Mouse (Mus musculus) hindbrain, embryonic 13.5 days (tissue): ENCODE results near the gene Hoxa2. TPM values are rescaled to one million over a fixed set of nuclear protein-coding genes. Genes with fewer than 3 reads are reported as not detected.

Experiments
- ATAC-seq: fragments of 200-750 bp; cut with Nextera tagmentation; 2 replicates; pipeline ENCODE4 v1.8.0; 2017; ENCODE audit warnings: moderate TSS enrichment; ENCODE audit not compliant: low FRiP score
- H3K27ac ChIP-seq: fragments of 300-500 bp; sonication (generic); 2 replicates; pipeline ENCODE4 v1.5.1; 2015; ENCODE audit warnings: inconsistent platforms, mild to moderate bottlenecking, moderate library complexity
- H3K27me3 ChIP-seq: fragments of 300-500 bp; sonication (generic); 2 replicates; pipeline ENCODE4 v1.6.1; 2015; ENCODE audit warnings: mild to moderate bottlenecking, inconsistent platforms
- H3K36me3 ChIP-seq: fragments of 300-500 bp; sonication (generic); 2 replicates; pipeline ENCODE4 v1.6.1; 2015; ENCODE audit warnings: mild to moderate bottlenecking, inconsistent platforms
- H3K4me1 ChIP-seq: fragments of 300-500 bp; sonication (generic); replicated peaks from 2 replicates; pipeline ENCODE4 v1.6.1; 2015; ENCODE audit warnings: inconsistent platforms
- H3K4me2 ChIP-seq: fragments of 300-500 bp; sonication (generic); 2 replicates; pipeline ENCODE4 v1.6.1; 2015; ENCODE audit warnings: inconsistent platforms, mild to moderate bottlenecking, moderate library complexity
- H3K4me3 ChIP-seq: fragments of 300-500 bp; sonication (generic); 2 replicates; pipeline ENCODE4 v1.5.1; 2015; ENCODE audit warnings: mild to moderate bottlenecking, inconsistent platforms
- H3K9ac ChIP-seq: fragments of 300-500 bp; sonication (generic); 2 replicates; pipeline ENCODE4 v1.6.1; 2015; ENCODE audit warnings: mild to moderate bottlenecking, inconsistent platforms
- H3K9me3 ChIP-seq: fragments of 300-500 bp; sonication (generic); 2 replicates; pipeline ENCODE4 v1.6.1; 2016; ENCODE audit warnings: inconsistent platforms
- WGBS: fragments of 180-500 bp; shearing (Covaris S2); methylation state at CpG from one replicate; pipeline ENCODE4 v1.1.7; 2015; 5-methylcytosine and 5-hydroxymethylcytosine counted together
- polyA plus RNA-seq: library from polyadenylated mRNA; unstranded; fragments of >200 nt; fragmentation: Nextera tagmentation; extraction: Ambion mirVana; gene quantifications from 2 replicates; pipeline ENCODE4 v1.2.1, GENCODE M21; 2015

The Hoxa2 gene
- polyA plus RNA-seq, 1 experiment from 2014 or later, result 40.2 TPM

DNA sequence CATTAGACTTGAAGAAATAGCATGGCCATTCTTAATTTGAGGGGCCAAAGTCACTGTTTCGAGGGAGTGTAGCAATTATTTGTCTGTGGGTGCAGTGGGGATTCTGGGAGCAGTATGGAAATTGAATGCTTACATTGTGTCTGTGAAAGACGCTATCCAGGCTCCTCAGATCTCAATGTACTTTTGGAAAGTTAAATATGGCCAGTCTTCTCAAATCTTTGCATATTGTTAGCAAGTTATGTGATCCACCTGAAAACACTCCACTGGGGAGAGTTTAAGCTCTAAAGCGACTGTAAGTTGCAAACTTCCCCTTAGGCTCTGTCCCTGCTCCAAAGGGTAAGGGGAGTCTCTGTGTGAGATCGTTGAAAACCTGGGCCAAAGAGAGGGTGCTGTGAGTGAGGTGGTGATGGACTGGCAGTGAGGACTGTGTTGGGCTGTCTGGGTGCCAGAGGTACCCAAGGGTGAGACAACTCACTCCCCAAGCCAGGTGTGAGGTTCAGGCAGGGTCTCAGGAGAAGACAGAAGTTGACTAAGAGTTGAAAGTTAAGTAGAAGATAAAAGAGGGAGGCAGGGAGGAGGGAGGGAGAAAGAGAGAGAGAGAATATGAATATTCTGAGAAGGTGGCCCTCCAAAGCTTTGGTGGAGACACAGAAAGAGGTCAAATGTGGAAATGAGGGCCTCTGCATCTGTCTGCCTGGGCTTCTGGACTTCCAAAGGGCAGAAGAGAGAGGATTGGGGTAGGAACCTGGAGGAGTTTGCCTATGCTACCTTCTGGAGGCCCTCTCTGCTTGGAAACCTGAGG, 42.5 kb upstream of the Hoxa2 start:
- Histone ChIP-seq H3K27ac (peak overlapping the region; percentile 95), H3K4me2 (peak overlapping the region; percentile 64), H3K4me1 (peaks cover 48% of the 10 kb centered on the region), H3K9ac (peak overlapping the region; percentile 77), H3K27me3 (peaks cover 99% of the 10 kb centered on the region), H3K36me3 (no peaks in the 10 kb centered on the region), H3K4me3 (peak overlapping the region; percentile 58), H3K9me3 (no peaks in the 10 kb centered on the region)
- 4% methylated on average over 4 of the region's 4 CpGs for WGBS
- ATAC-seq, result no peak

DNA sequence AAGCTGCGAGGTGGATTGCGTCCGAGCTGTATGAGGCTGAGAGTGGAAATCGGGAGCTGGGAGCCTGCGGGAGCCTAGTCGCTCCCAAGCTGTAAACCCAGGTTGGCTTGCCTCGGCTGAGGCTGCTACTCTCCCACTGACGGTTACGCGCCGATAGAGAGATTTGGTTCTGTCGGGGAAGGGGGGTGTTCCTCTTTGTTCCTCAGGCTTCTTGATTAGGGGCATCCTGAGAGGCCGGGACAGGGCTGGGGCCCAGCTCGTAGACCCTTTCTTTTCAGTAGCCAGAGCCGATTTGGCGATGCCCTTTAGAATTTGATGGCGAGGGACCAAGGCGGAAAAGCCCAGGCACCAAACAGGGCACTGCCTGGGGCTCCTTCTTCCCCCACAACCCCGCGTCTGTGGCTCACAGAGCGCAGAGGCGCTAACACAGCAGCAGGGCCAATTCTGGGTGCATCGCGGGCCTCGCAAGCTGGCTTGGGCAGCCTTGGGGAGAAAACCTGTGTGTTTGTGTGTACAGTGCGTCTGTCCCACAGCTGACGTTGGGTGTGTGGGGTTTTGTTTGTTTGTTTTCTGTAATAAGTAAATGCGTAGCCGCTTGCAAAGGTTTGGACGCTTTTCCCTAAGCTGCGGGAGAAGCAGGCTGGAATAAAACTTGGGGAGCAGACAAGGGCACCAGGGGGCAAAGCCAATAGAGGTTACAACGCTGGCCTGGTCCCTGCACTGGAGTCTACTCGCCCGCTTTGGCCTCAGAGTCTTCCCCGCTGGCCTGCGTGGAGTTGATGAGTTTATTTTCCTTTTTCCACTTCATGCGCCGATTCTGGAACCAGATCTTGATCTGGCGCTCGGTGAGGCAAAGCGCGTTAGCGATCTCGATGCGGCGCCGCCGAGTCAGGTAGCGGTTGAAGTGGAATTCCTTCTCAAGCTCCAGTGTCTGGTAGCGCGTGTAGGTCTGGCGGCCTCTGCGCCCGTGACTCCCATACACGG, 41.3 kb upstream of the Hoxa2 start:
- no peaks in the 10 kb centered on the region for H3K9me3 ChIP-seq
- peaks cover 39% of the 10 kb centered on the region for H3K4me1 ChIP-seq
- WGBS, result under 1% methylated on average over 55 of the region's 55 CpGs
- H3K4me2 ChIP-seq, result peak overlapping the region; percentile 64
- peak overlapping the region; percentile 95 for H3K27ac ChIP-seq
- H3K36me3 ChIP-seq, result no peaks in the 10 kb centered on the region
- no peak for ATAC-seq
- peak overlapping the region; percentile 77 for H3K9ac ChIP-seq
- H3K27me3 ChIP-seq, result peaks cover 99% of the 10 kb centered on the region
- H3K4me3 ChIP-seq, result peak overlapping the region; percentile 58

- Histone ChIP-seq H3K4me1 (peaks cover 44% of the 10 kb centered on the region), H3K36me3 (no peaks in the 10 kb centered on the region), H3K4me3 (peak overlapping the region; percentile 58), H3K27me3 (peaks cover 99% of the 10 kb centered on the region), H3K4me2 (peak overlapping the region; percentile 64), H3K27ac (peak overlapping the region; percentile 95), H3K9ac (peak overlapping the region; percentile 77), H3K9me3 (no peaks in the 10 kb centered on the region)
- 4% methylated on average over 14 of the region's 14 CpGs for whole genome bisulfite sequencing
- ATAC-seq, result no peak
Observed at GRCm38 (mm10) chr6:52205221-52205620, 40.6 kb upstream of the Hoxa2 start.

DNA sequence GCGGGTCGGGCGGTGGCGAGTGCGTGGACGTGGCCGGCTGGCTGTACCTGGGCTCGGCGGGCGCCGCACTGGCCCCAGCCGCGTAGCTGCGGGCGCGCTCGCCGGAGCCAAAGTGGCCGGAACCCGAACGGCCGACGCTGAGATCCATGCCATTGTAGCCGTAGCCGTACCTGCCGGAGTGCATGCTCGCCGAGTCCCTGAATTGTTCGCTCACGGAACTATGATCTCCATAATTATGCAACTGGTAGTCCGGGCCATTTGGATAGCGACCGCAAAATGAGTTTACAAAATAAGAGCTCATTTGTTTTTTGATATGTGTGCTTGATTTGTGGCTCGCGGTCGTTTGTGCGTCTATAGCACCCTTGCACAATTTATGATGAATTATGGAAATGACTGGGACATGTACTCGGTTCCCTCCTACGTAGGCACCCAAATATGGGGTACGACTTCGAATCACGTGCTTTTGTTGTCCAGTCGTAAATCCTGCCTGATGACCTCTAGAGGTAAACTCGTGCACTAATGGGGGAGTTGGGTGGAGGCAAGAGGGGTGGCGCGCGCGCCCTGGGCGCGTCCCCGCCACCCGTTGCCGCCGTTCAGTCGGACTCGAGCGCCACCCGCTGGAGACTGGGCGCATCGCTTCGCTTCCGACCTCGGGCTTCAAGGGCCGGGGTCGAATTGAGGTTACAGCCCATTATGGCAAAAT, 39.6 kb upstream of the Hoxa2 start, which contains the start of gene Hoxa5:
TSS of gene Hoxa5 (minus strand) at position 538 of the 703 bp plus-strand sequence.
- under 1% methylated on average over 64 of the region's 65 CpGs for WGBS
- peak within 1 kb of the TSS; percentile 95 for H3K27ac ChIP-seq
- ATAC-seq, result peak; percentile 65

DNA sequence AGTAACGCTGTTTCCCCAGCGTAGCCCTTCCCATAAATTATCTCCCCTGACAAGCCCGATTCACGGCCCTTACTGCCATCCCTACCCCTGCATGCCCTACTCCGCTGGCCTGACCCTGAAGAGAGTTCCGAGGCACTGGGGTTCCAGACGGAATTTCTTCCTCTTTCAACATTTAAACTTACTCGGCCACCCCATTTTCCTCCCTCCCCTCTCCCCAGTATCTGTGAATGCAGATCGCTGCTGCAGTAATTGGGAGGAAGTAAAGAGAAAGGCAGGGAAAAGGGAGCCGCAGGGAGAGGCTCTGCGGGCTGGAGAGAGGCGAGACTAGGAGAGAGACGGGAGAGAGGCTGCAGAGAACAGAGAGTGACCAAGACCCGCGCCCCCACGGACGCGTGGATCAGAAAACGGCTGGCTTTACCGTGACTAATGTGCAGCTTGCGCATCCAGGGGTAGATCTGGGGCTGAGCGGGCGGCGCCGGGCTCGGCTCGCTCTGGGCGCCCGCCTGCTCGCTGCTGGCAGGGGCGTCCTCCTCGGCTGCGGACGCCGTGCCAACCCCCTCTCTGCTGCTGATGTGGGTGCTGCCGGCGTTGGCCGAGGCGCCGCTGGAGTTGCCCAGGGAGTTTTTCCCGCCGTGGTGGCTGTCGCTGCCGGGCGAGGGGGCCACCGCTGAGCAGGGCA, 38.9 kb upstream of the Hoxa2 start:
- ATAC-seq, result no peak

More for the DNA sequence above, 39.6 kb upstream of the Hoxa2 start, which contains the start of gene Hoxa5:
- H3K4me1 ChIP-seq, result peaks cover 40% of the 10 kb centered on the region
- peak within 1 kb of the TSS; percentile 90 for H3K9ac ChIP-seq
- no peaks in the 10 kb centered on the region for H3K36me3 ChIP-seq
- H3K4me3 ChIP-seq, result peak within 1 kb of the TSS; percentile 58
- peak within 1 kb of the TSS; percentile 64 for H3K4me2 ChIP-seq
- H3K27me3 ChIP-seq, result peaks cover 99% of the 10 kb centered on the region
- no peaks in the 10 kb centered on the region for H3K9me3 ChIP-seq

GRCm38 (mm10) chr6:52203121-52203370, 38.4 kb upstream of the Hoxa2 start:
- Histone ChIP-seq H3K9ac (peak overlapping the region; percentile 90), H3K4me1 (peaks cover 28% of the 10 kb centered on the region), H3K4me2 (peak overlapping the region; percentile 64), H3K9me3 (no peaks in the 10 kb centered on the region), H3K27me3 (peaks cover 99% of the 10 kb centered on the region), H3K4me3 (peak overlapping the region; percentile 58), H3K27ac (peak overlapping the region; percentile 95), H3K36me3 (no peaks in the 10 kb centered on the region)
- ATAC-seq, result no peak
- WGBS, result under 1% methylated on average over 10 of the region's 10 CpGs

More for the DNA sequence above, 38.9 kb upstream of the Hoxa2 start:
- H3K9me3 ChIP-seq, result no peaks in the 10 kb centered on the region
- H3K27ac ChIP-seq, result peak overlapping the region; percentile 95
- peak overlapping the region; percentile 58 for H3K4me3 ChIP-seq
- peaks cover 33% of the 10 kb centered on the region for H3K4me1 ChIP-seq
- H3K36me3 ChIP-seq, result no peaks in the 10 kb centered on the region
- peaks cover 99% of the 10 kb centered on the region for H3K27me3 ChIP-seq
- WGBS, result 0% methylated on average over 42 of the region's 46 CpGs
- peak overlapping the region; percentile 90 for H3K9ac ChIP-seq
- peak overlapping the region; percentile 64 for H3K4me2 ChIP-seq

- peaks cover 30% of the 10 kb centered on the region for H3K4me1 ChIP-seq
- 3% methylated on average over 22 of the region's 22 CpGs for WGBS
- peak overlapping the region; percentile 95 for H3K27ac ChIP-seq
- peak overlapping the region; percentile 64 for H3K4me2 ChIP-seq
- H3K9me3 ChIP-seq, result no peaks in the 10 kb centered on the region
- peak overlapping the region; percentile 90 for H3K9ac ChIP-seq
- ATAC-seq, result no peak
- no peaks in the 10 kb centered on the region for H3K36me3 ChIP-seq
- peaks cover 99% of the 10 kb centered on the region for H3K27me3 ChIP-seq
- peak overlapping the region; percentile 58 for H3K4me3 ChIP-seq
Observed at GRCm38 (mm10) chr6:52202362-52203120, 37.9 kb upstream of the Hoxa2 start.

- Histone ChIP-seq H3K9me3 (no peaks in the 10 kb centered on the region), H3K36me3 (no peaks in the 10 kb centered on the region), H3K27me3 (peaks cover 99% of the 10 kb centered on the region), H3K4me3 (peak overlapping the region; percentile 58), H3K4me2 (peak overlapping the region; percentile 64), H3K9ac (peak overlapping the region; percentile 90), H3K27ac (peak overlapping the region; percentile 95), H3K4me1 (peaks cover 40% of the 10 kb centered on the region)
- no peak for ATAC-seq
- 15% methylated on average over 1 of the region's 1 CpGs for WGBS
Observed at GRCm38 (mm10) chr6:52201269-52201668, 36.6 kb upstream of the Hoxa2 start.

- 10% methylated on average over 10 of the region's 10 CpGs for WGBS
- no peak for ATAC-seq
- Histone ChIP-seq H3K27me3 (peaks cover 99% of the 10 kb centered on the region), H3K36me3 (no peaks in the 10 kb centered on the region), H3K4me3 (peak overlapping the region; percentile 58), H3K9me3 (no peaks in the 10 kb centered on the region), H3K9ac (peak overlapping the region; percentile 90), H3K4me1 (peaks cover 36% of the 10 kb centered on the region), H3K4me2 (peak overlapping the region; percentile 64), H3K27ac (peak overlapping the region; percentile 95)
Observed at GRCm38 (mm10) chr6:52200751-52201250, 36.2 kb upstream of the Hoxa2 start.

- no peaks in the 10 kb centered on the region for H3K36me3 ChIP-seq
- no peak; the same call in 1 of the 2 replicates for ATAC-seq
- peak overlapping the region; percentile 90 for H3K9ac ChIP-seq
- H3K4me3 ChIP-seq, result peak overlapping the region; percentile 58
- H3K9me3 ChIP-seq, result no peaks in the 10 kb centered on the region
- H3K4me2 ChIP-seq, result peak overlapping the region; percentile 64
- 4% methylated on average over 30 of the region's 30 CpGs for WGBS
- peaks cover 99% of the 10 kb centered on the region for H3K27me3 ChIP-seq
- peaks cover 36% of the 10 kb centered on the region for H3K4me1 ChIP-seq
- peak overlapping the region; percentile 95 for H3K27ac ChIP-seq
Observed at GRCm38 (mm10) chr6:52200073-52200750, 35.6 kb upstream of the Hoxa2 start.
